8 mouse cellular contexts compared by ENCODE assay signal in genomic region chr13:67081142-67081713, GRCm38 (mm10). TPM values are rescaled to one million over a fixed set of nuclear protein-coding genes. Genes with fewer than 3 reads are reported as not detected.
A peak's percentile ranks its signal among the peaks of the same experiment; 100 is the strongest.
DNase-seq lines count a peak whose midpoint lies in the region; ATAC-seq lines count a peak whose summit lies in the region.

No protein-coding gene starts in this region.

- H3K4me2 ChIP-seq in heart, embryonic 14.5 days (ENCODE audit: low read length): peak overlapping the region; percentile 76
- peak overlapping the region; percentile 83 for H3K4me2 ChIP-seq in liver, embryonic 13.5 days
- H3K4me2 ChIP-seq in stomach, embryonic 16.5 days (ENCODE audit: low read depth, low read length): peak overlapping the region; percentile 66

- peak overlapping the region; percentile 79 for H3K27ac ChIP-seq in brown adipose tissue, adult 24 weeks (replicated peaks; ENCODE audit: low read depth, low read length)
- H3K27ac ChIP-seq in heart, embryonic 14.5 days (replicated peaks in 1 of 2; ENCODE audit: control insufficient read depth in 1 of 2, insufficient read depth in 1 of 2, low read depth in 2 of 2, low read length in 2 of 2): peak overlapping the region; percentile 95 to 97
- peak overlapping the region; percentile 81 for H3K27ac ChIP-seq in liver, embryonic 13.5 days
- peak overlapping the region; percentile 96 for H3K27ac ChIP-seq in stomach, embryonic 16.5 days (ENCODE audit: low read length)

- no peaks in the 10 kb centered on the region; the same call in 1 of the 2 replicates for H3K36me3 ChIP-seq in heart, embryonic 14.5 days (ENCODE audit: control insufficient read depth, insufficient read depth, low read length)
- H3K36me3 ChIP-seq in liver, embryonic 13.5 days: peaks cover 10% of the 10 kb centered on the region; the same call in 1 of the 2 replicates
- 0 out of 2 replicates have a peak, but pooled peaks cover 3% of the 10 kb centered on the region for H3K36me3 ChIP-seq in stomach, embryonic 16.5 days (ENCODE audit: control insufficient read depth, insufficient read depth, low read length)

- WGBS in heart, embryonic 14.5 days: under 1% methylated on average over 24 of the region's 24 CpGs
- WGBS in liver, embryonic 13.5 days (ENCODE audit: insufficient replicate concordance): 1% methylated on average over 24 of the region's 24 CpGs
- WGBS in stomach, embryonic 16.5 days: under 1% methylated on average over 24 of the region's 24 CpGs

- H3K27me3 ChIP-seq in heart, embryonic 14.5 days (ENCODE audit: control insufficient read depth, insufficient read depth, low read length): no peaks in the 10 kb centered on the region
- H3K27me3 ChIP-seq in liver, embryonic 13.5 days: no peaks in the 10 kb centered on the region
- no peaks in the 10 kb centered on the region for H3K27me3 ChIP-seq in stomach, embryonic 16.5 days (ENCODE audit: control insufficient read depth, insufficient read depth, low read length)

- DNase-seq in fibroblast of lung, adult 2 months (ENCODE audit: low read depth): peak; percentile 79
- DNase-seq in kidney, postnatal 14 days: peak; percentile 89
- peak; percentile 72 for DNase-seq in liver, embryonic 13.5 days
- peak; percentile 80 for DNase-seq in neural tube, embryonic 10.5 days (ENCODE audit: extremely low spot score, low spot score)

- H3K4me1 ChIP-seq in brown adipose tissue, adult 24 weeks (ENCODE audit: control insufficient read depth, insufficient read depth, insufficient read length, low read length): no peaks in the 10 kb centered on the region
- H3K4me1 ChIP-seq in heart, embryonic 14.5 days (ENCODE audit: control insufficient read depth in 2 of 2, insufficient read depth in 2 of 2, low read length in 2 of 2): peaks cover 0 to 4% of the 10 kb centered on the region in 2 experiments; a peak in 2 of 4 replicates
- peaks cover 17% of the 10 kb centered on the region for H3K4me1 ChIP-seq in liver, embryonic 13.5 days (replicated peaks)
- peaks cover 3% of the 10 kb centered on the region; the same call in 1 of the 2 replicates for H3K4me1 ChIP-seq in stomach, embryonic 16.5 days (ENCODE audit: control insufficient read depth, insufficient read depth, low read length)

- peak overlapping the region; percentile 82 for H3K9ac ChIP-seq in heart, embryonic 14.5 days (ENCODE audit: low read length)
- peak overlapping the region; percentile 70 for H3K9ac ChIP-seq in liver, embryonic 13.5 days
- H3K9ac ChIP-seq in stomach, embryonic 16.5 days (ENCODE audit: low read length): peak overlapping the region; percentile 82

- ATAC-seq in CD4-positive, CD25-positive, alpha-beta regulatory T cell, adult 4 months: peak; percentile 91
- peak; percentile 100 for ATAC-seq in heart, embryonic 14.5 days (ENCODE audit: insufficient number of reproducible peaks, insufficient read depth, low FRiP score, low read depth)
- peak; percentile 100 for ATAC-seq in liver, embryonic 13.5 days (ENCODE audit: low read depth)
- ATAC-seq in stomach, embryonic 16.5 days (ENCODE audit: insufficient read depth, low FRiP score): peak; percentile 99

- H3K4me3 ChIP-seq in brown adipose tissue, adult 24 weeks (ENCODE audit: insufficient read depth, low read depth, low read length): peak overlapping the region; percentile 78
- H3K4me3 ChIP-seq in heart, embryonic 14.5 days (ENCODE audit: control insufficient read depth in 1 of 2, insufficient read depth in 1 of 2, low read depth in 1 of 2, low read length in 2 of 2): peak overlapping the region; percentile 66 to 83
- H3K4me3 ChIP-seq in liver, embryonic 13.5 days (replicated peaks): peak overlapping the region; percentile 66
- H3K4me3 ChIP-seq in stomach, embryonic 16.5 days (replicated peaks; ENCODE audit: low read length): peak overlapping the region; percentile 73

- no peaks in the 10 kb centered on the region for H3K9me3 ChIP-seq in heart, embryonic 14.5 days (ENCODE audit: control insufficient read depth, low read length)
- no peaks in the 10 kb centered on the region for H3K9me3 ChIP-seq in liver, embryonic 13.5 days (replicated peaks)
- H3K9me3 ChIP-seq in stomach, embryonic 16.5 days (replicated peaks; ENCODE audit: control insufficient read depth, low read length): no peaks in the 10 kb centered on the region

RNA-seq across cellular contexts. Expression of gene Zfp708, which starts 16.5 kb away (rescaled TPM):
- polyA plus RNA-seq in CD4-positive, CD25-positive, alpha-beta regulatory T cell, adult 4 months (2017; shearing (Covaris generic)): 1 to 10 TPM; 6.7 to 8.1 TPM
- 1.7 TPM in 1 of 2 replicates, not detected in the other for polyA plus RNA-seq in brown adipose tissue, adult 24 weeks (2012; ENCODE audit: insufficient read depth, insufficient read length, missing spikeins)
- polyA plus RNA-seq in heart, embryonic 14.5 days (2014; fragmentation: Nextera tagmentation; extraction: Ambion mirVana): 3.8 and 4.0 TPM in 2 replicates
- 0.93 and 1.3 TPM in 2 replicates for polyA plus RNA-seq in liver, embryonic 13.5 days (2015; fragmentation: Nextera tagmentation; extraction: Ambion mirVana)
- 3.7 and 4.6 TPM in 2 replicates for polyA plus RNA-seq in stomach, embryonic 16.5 days (2015; fragmentation: Nextera tagmentation; extraction: Ambion mirVana)

RNA-seq across cellular contexts. Expression of gene Zfp712, which starts 20.3 kb away (rescaled TPM):
- 10 to 100 TPM in 1 of 2 experiments, 1 to 10 TPM in 1; 9.5 to 10.5 TPM for polyA plus RNA-seq in CD4-positive, CD25-positive, alpha-beta regulatory T cell, adult 4 months (2017; shearing (Covaris generic))
- polyA plus RNA-seq in brown adipose tissue, adult 24 weeks (2012; ENCODE audit: insufficient read depth, insufficient read length, missing spikeins): 0.67 and 0.95 TPM in 2 replicates
- 3.1 TPM in 2 replicates for polyA plus RNA-seq in heart, embryonic 14.5 days (2014; fragmentation: Nextera tagmentation; extraction: Ambion mirVana)
- 0.83 and 0.92 TPM in 2 replicates for polyA plus RNA-seq in liver, embryonic 13.5 days (2015; fragmentation: Nextera tagmentation; extraction: Ambion mirVana)
- 3.9 TPM in 2 replicates for polyA plus RNA-seq in stomach, embryonic 16.5 days (2015; fragmentation: Nextera tagmentation; extraction: Ambion mirVana)

RNA-seq across cellular contexts. Expression of gene Gm28557, which starts 27.2 kb away (rescaled TPM):
- polyA plus RNA-seq in CD4-positive, CD25-positive, alpha-beta regulatory T cell, adult 4 months (2017; shearing (Covaris generic)): 1 to 10 TPM; 2.2 to 5.6 TPM
- 3.1 and 4.1 TPM in 2 replicates for polyA plus RNA-seq in brown adipose tissue, adult 24 weeks (2012; ENCODE audit: insufficient read depth, insufficient read length, missing spikeins)
- polyA plus RNA-seq in heart, embryonic 14.5 days (2014; fragmentation: Nextera tagmentation; extraction: Ambion mirVana): 1.6 and 2.7 TPM in 2 replicates
- 1.4 and 1.7 TPM in 2 replicates for polyA plus RNA-seq in liver, embryonic 13.5 days (2015; fragmentation: Nextera tagmentation; extraction: Ambion mirVana)
- polyA plus RNA-seq in stomach, embryonic 16.5 days (2015; fragmentation: Nextera tagmentation; extraction: Ambion mirVana): 3.1 and 3.3 TPM in 2 replicates

RNA-seq across cellular contexts. Expression of gene Rslcan18, which starts 34.8 kb away (rescaled TPM):
- under 1 TPM; 0.24 to 0.37 TPM for polyA plus RNA-seq in CD4-positive, CD25-positive, alpha-beta regulatory T cell, adult 4 months (2017; shearing (Covaris generic))
- polyA plus RNA-seq in brown adipose tissue, adult 24 weeks (2012; ENCODE audit: insufficient read depth, insufficient read length, missing spikeins): 0.46 TPM in 1 of 2 replicates, not detected in the other
- polyA plus RNA-seq in heart, embryonic 14.5 days (2014; fragmentation: Nextera tagmentation; extraction: Ambion mirVana): 0.12 and 0.20 TPM in 2 replicates
- polyA plus RNA-seq in liver, embryonic 13.5 days (2015; fragmentation: Nextera tagmentation; extraction: Ambion mirVana): 0.13 TPM in 2 replicates
- polyA plus RNA-seq in stomach, embryonic 16.5 days (2015; fragmentation: Nextera tagmentation; extraction: Ambion mirVana): 0.31 and 0.47 TPM in 2 replicates

RNA-seq across cellular contexts. Expression of gene Zfp759, which starts 40.2 kb away (rescaled TPM):
- 1 to 10 TPM; 2.7 to 3.2 TPM for polyA plus RNA-seq in CD4-positive, CD25-positive, alpha-beta regulatory T cell, adult 4 months (2017; shearing (Covaris generic))
- polyA plus RNA-seq in brown adipose tissue, adult 24 weeks (2012; ENCODE audit: insufficient read depth, insufficient read length, missing spikeins): 2.0 and 2.1 TPM in 2 replicates
- 1.3 and 1.7 TPM in 2 replicates for polyA plus RNA-seq in heart, embryonic 14.5 days (2014; fragmentation: Nextera tagmentation; extraction: Ambion mirVana)
- polyA plus RNA-seq in liver, embryonic 13.5 days (2015; fragmentation: Nextera tagmentation; extraction: Ambion mirVana): 0.50 and 0.82 TPM in 2 replicates
- polyA plus RNA-seq in stomach, embryonic 16.5 days (2015; fragmentation: Nextera tagmentation; extraction: Ambion mirVana): 1.9 and 2.1 TPM in 2 replicates

Comparison
In these comparisons a context has a peak if more than half of its experiments do, and no peak if none do; other contexts are left out.
1. Peak in every context shown above with its lines: DNase-seq, ATAC-seq, H3K4me3 ChIP-seq and H3K27ac ChIP-seq.